Mouse (Mus musculus) gastrocnemius, postnatal 10 days (tissue): Measurements from ENCODE around the gene Galnt12. TPM values are rescaled to one million over a fixed set of nuclear protein-coding genes. Genes with fewer than 3 reads are reported as not detected.
"Not testable (repeated sequence)": the region's sequence is repeated elsewhere in the genome, so short reads cannot be mapped to it uniquely, and the experiment has no call there.

Source experiments
- DNase-seq: peaks from one replicate; pipeline ENCODE4 v3.0.0; 2021; ENCODE audit warnings: mixed read lengths
- long read RNA-seq, 2 experiments: library from polyadenylated mRNA; stranded (forward); transcript quantifications; one replicate each; pipeline ENCODE4 v2.0.0; 2021
- total RNA-seq, 2 experiments: library from RNA; stranded (reverse); gene quantifications; 2 replicates each; pipeline ENCODE4 v1.2.3; 2021

The Galnt12 gene
- under 1 TPM; 0.72 to 0.73 TPM for total RNA-seq
- long read RNA-seq, experiment 1, partial matches to known transcripts, result 0 of 2 reads
- long read RNA-seq, experiment 1, other reads (novel, unspliced or antisense), result 0 of 2 reads
- long read RNA-seq, experiment 2, partial matches to known transcripts, result 1 of 2 reads
- long read RNA-seq, experiment 2, other reads (novel, unspliced or antisense), result 0 of 2 reads

GRCm38 (mm10) chr4:47091493-47092386, at the start of gene Galnt12:
Galnt12 (plus strand) TSS chr4:47091909.
- DNase-seq, result peak; percentile 29

- DNase-seq, result no peak
These were observed 47.8 kb upstream of the Galnt12 start for GRCm38 (mm10) chr4:47043866-47044265.

- DNase-seq, result no peak
These were observed 44.7 kb upstream of the Galnt12 start for GRCm38 (mm10) chr4:47046974-47047373.

- no peak for DNase-seq
These were observed 43.9 kb upstream of the Galnt12 start for GRCm38 (mm10) chr4:47047765-47048164.

GRCm38 (mm10) chr4:47049216-47049615, 42.5 kb upstream of the Galnt12 start:
- no peak for DNase-seq

GRCm38 (mm10) chr4:47050167-47050566, 41.5 kb upstream of the Galnt12 start:
- DNase-seq, result peak; percentile 92

- DNase-seq, result no peak
These were observed 40.9 kb upstream of the Galnt12 start for GRCm38 (mm10) chr4:47050642-47051381.

GRCm38 (mm10) chr4:47051905-47052304, 39.8 kb upstream of the Galnt12 start:
- no peak for DNase-seq

GRCm38 (mm10) chr4:47055170-47055569, 36.5 kb upstream of the Galnt12 start:
- DNase-seq, result not testable (repeated sequence)

- no peak for DNase-seq
These were observed 36.1 kb upstream of the Galnt12 start for GRCm38 (mm10) chr4:47055570-47056080.

GRCm38 (mm10) chr4:47056791-47057509, 34.8 kb upstream of the Galnt12 start, which contains the start of gene Anks6:
Anks6 (minus strand) TSS chr4:47057427.
- DNase-seq, result peak; percentile 83

GRCm38 (mm10) chr4:47057510-47058325, 34.0 kb upstream of the Galnt12 start:
- no peak for DNase-seq

- no peak for DNase-seq
These were observed 30.8 kb upstream of the Galnt12 start for GRCm38 (mm10) chr4:47060900-47061299.

- no peak for DNase-seq
These were observed 16.7 kb upstream of the Galnt12 start for GRCm38 (mm10) chr4:47075054-47075453.

GRCm38 (mm10) chr4:47079997-47080646, 11.6 kb upstream of the Galnt12 start:
- no peak for DNase-seq

- DNase-seq, result no peak
These were observed 11.1 kb upstream of the Galnt12 start for GRCm38 (mm10) chr4:47080647-47081010.

- DNase-seq, result no peak
These were observed 7.9 kb upstream of the Galnt12 start for GRCm38 (mm10) chr4:47083824-47084223.

- no peak for DNase-seq
These were observed 3.0 kb upstream of the Galnt12 start for GRCm38 (mm10) chr4:47088671-47089070.

GRCm38 (mm10) chr4:47092387-47093021, 795 bp downstream of the Galnt12 start:
- DNase-seq, result no peak

GRCm38 (mm10) chr4:47093161-47093560, 1.5 kb downstream of the Galnt12 start:
- DNase-seq, result no peak
